Mouse (Mus musculus): Measurements from ENCODE around the gene Pprc1. TPM values are rescaled to one million over a fixed set of nuclear protein-coding genes. Genes with fewer than 3 reads are reported as not detected.

The Pprc1 gene
- polyA plus RNA-seq, 1 experiment from 2014 or later, result 46.7 TPM

- Histone ChIP-seq H3K4me3 (ENCODE audit: low read depth, low read length) (no peak overlapping the region), H3K27ac (ENCODE audit: low read depth, low read length) (no peak overlapping the region), H3K9me3 (replicated peaks; ENCODE audit: control insufficient read depth, low read length) (no peaks in the 10 kb centered on the region), H3K27me3 (ENCODE audit: control insufficient read depth, insufficient read depth, low read length) (no peaks in the 10 kb centered on the region), H3K36me3 (ENCODE audit: control insufficient read depth, insufficient read depth, low read length) (no peaks in the 10 kb centered on the region), H3K4me1 (ENCODE audit: control insufficient read depth, insufficient read depth, low read length) (no peaks in the 10 kb centered on the region), H3K4me2 (no peak overlapping the region), H3K9ac (ENCODE audit: low read depth, low read length) (no peak overlapping the region)
- 80% methylated on average over 2 of the region's 2 CpGs for WGBS (ENCODE audit: insufficient replicate concordance)
- ATAC-seq (replicated peaks; ENCODE audit: insufficient number of reproducible peaks, low FRiP score, low TSS enrichment), result no peak
Measured at GRCm38 (mm10) chr19:46104187-46104557, 59.5 kb downstream of the Pprc1 start.

- no peak for ATAC-seq (replicated peaks; ENCODE audit: insufficient number of reproducible peaks, low FRiP score, low TSS enrichment)
- 68% methylated on average over 2 of the region's 2 CpGs for WGBS (ENCODE audit: insufficient replicate concordance)
- Histone ChIP-seq H3K4me1 (ENCODE audit: control insufficient read depth, insufficient read depth, low read length) (no peaks in the 10 kb centered on the region), H3K27ac (ENCODE audit: low read depth, low read length) (no peak overlapping the region), H3K36me3 (ENCODE audit: control insufficient read depth, insufficient read depth, low read length) (no peaks in the 10 kb centered on the region), H3K4me3 (ENCODE audit: low read depth, low read length) (no peak overlapping the region), H3K4me2 (no peak overlapping the region), H3K9ac (ENCODE audit: low read depth, low read length) (no peak overlapping the region), H3K9me3 (replicated peaks; ENCODE audit: control insufficient read depth, low read length) (no peaks in the 10 kb centered on the region), H3K27me3 (ENCODE audit: control insufficient read depth, insufficient read depth, low read length) (no peaks in the 10 kb centered on the region)
Measured at GRCm38 (mm10) chr19:46110214-46110613, 65.5 kb downstream of the Pprc1 start.

DNA sequence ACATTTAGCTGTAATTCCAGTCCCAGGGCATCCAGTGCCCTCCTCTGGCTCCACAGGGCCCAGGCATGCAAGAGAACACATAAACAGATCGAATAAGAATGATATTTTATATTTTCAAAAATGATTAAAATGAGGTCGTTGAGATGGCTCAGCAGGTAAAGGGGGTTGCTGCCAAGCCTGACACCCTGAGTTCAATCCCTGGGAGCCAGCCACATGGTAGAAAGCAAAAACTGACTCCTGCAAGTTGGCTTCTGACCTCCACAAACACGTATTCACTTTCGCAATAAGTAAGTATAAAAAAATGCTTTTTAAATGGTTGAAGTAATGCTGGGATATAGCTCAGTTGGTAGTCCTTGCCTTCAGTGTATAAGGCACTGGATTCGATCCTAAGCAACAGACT lies 66.1 kb downstream of the Pprc1 start:
- Histone ChIP-seq H3K27ac (ENCODE audit: low read depth, low read length) (no peak overlapping the region), H3K4me2 (no peak overlapping the region), H3K27me3 (ENCODE audit: control insufficient read depth, insufficient read depth, low read length) (no peaks in the 10 kb centered on the region), H3K9ac (ENCODE audit: low read depth, low read length) (no peak overlapping the region), H3K9me3 (replicated peaks; ENCODE audit: control insufficient read depth, low read length) (no peaks in the 10 kb centered on the region), H3K4me3 (ENCODE audit: low read depth, low read length) (no peak overlapping the region), H3K36me3 (ENCODE audit: control insufficient read depth, insufficient read depth, low read length) (no peaks in the 10 kb centered on the region), H3K4me1 (ENCODE audit: control insufficient read depth, insufficient read depth, low read length) (no peaks in the 10 kb centered on the region)
- WGBS (ENCODE audit: insufficient replicate concordance), result 77% methylated on average over 5 of the region's 5 CpGs
- no peak for ATAC-seq (replicated peaks; ENCODE audit: insufficient number of reproducible peaks, low FRiP score, low TSS enrichment)

DNA sequence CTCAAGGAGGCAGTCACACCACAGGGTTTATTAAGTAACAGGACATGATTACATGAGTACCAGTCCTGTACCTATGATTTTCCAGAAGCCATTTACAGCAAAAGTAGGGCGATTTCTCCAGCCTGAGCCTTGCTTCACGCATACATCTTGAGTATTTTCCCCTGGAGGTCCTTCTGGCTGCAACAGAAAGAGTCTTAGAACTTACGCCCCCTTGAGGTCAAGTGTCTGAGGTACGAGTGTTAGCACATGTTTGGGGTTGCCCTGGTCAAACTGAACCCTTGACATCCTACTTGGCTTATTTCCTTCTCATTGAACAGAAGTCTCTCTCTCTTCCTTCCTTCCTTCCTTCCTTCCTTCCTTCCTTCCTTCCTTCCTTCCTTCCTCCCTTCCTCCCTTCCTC lies 69.9 kb downstream of the Pprc1 start:
- H3K27me3 ChIP-seq (ENCODE audit: control insufficient read depth, insufficient read depth, low read length), result no peaks in the 10 kb centered on the region
- H3K4me2 ChIP-seq, result no peak overlapping the region
- no peaks in the 10 kb centered on the region for H3K4me1 ChIP-seq (ENCODE audit: control insufficient read depth, insufficient read depth, low read length)
- no peak overlapping the region for H3K27ac ChIP-seq (ENCODE audit: low read depth, low read length)
- H3K9ac ChIP-seq (ENCODE audit: low read depth, low read length), result no peak overlapping the region
- H3K36me3 ChIP-seq (ENCODE audit: control insufficient read depth, insufficient read depth, low read length), result no peaks in the 10 kb centered on the region
- no peak overlapping the region for H3K4me3 ChIP-seq (ENCODE audit: low read depth, low read length)
- WGBS (ENCODE audit: insufficient replicate concordance), result 53% methylated on average over 4 of the region's 4 CpGs
- no peaks in the 10 kb centered on the region for H3K9me3 ChIP-seq (replicated peaks; ENCODE audit: control insufficient read depth, low read length)
- no peak for ATAC-seq (replicated peaks; ENCODE audit: insufficient number of reproducible peaks, low FRiP score, low TSS enrichment)

- H3K9me3 ChIP-seq (replicated peaks; ENCODE audit: control insufficient read depth, low read length), result no peaks in the 10 kb centered on the region
- no peak overlapping the region for H3K27ac ChIP-seq (ENCODE audit: low read depth, low read length)
- H3K27me3 ChIP-seq (ENCODE audit: control insufficient read depth, insufficient read depth, low read length), result no peaks in the 10 kb centered on the region
- H3K36me3 ChIP-seq (ENCODE audit: control insufficient read depth, insufficient read depth, low read length), result no peaks in the 10 kb centered on the region
- no peak overlapping the region for H3K4me3 ChIP-seq (ENCODE audit: low read depth, low read length)
- no peak overlapping the region for H3K4me2 ChIP-seq
- H3K4me1 ChIP-seq (ENCODE audit: control insufficient read depth, insufficient read depth, low read length), result no peaks in the 10 kb centered on the region
- 86% methylated on average over 3 of the region's 3 CpGs for WGBS (ENCODE audit: insufficient replicate concordance)
- H3K9ac ChIP-seq (ENCODE audit: low read depth, low read length), result no peak overlapping the region
- no peak for ATAC-seq (replicated peaks; ENCODE audit: insufficient number of reproducible peaks, low FRiP score, low TSS enrichment)
Measured at GRCm38 (mm10) chr19:46119458-46119857, 74.8 kb downstream of the Pprc1 start.

GRCm38 (mm10) chr19:46120872-46121271 lies 76.2 kb downstream of the Pprc1 start:
- no peaks in the 10 kb centered on the region for H3K4me1 ChIP-seq (ENCODE audit: control insufficient read depth, insufficient read depth, low read length)
- H3K9ac ChIP-seq (ENCODE audit: low read depth, low read length), result no peak overlapping the region
- no peak overlapping the region for H3K27ac ChIP-seq (ENCODE audit: low read depth, low read length)
- WGBS (ENCODE audit: insufficient replicate concordance), result 76% methylated on average over 6 of the region's 6 CpGs
- no peaks in the 10 kb centered on the region for H3K9me3 ChIP-seq (replicated peaks; ENCODE audit: control insufficient read depth, low read length)
- no peak overlapping the region for H3K4me3 ChIP-seq (ENCODE audit: low read depth, low read length)
- ATAC-seq (replicated peaks; ENCODE audit: insufficient number of reproducible peaks, low FRiP score, low TSS enrichment), result no peak
- H3K27me3 ChIP-seq (ENCODE audit: control insufficient read depth, insufficient read depth, low read length), result no peaks in the 10 kb centered on the region
- no peaks in the 10 kb centered on the region for H3K36me3 ChIP-seq (ENCODE audit: control insufficient read depth, insufficient read depth, low read length)
- H3K4me2 ChIP-seq, result no peak overlapping the region

Other genes starting within 250 kb of the Pprc1 start
- 0.45 and 0.66 TPM in 2 replicates for gene Kcnip2, start 228.8 kb upstream of the Pprc1 start, polyA plus RNA-seq (2014; fragmentation: Nextera tagmentation; extraction: Ambion mirVana)
- 9.6 and 11.9 TPM in 2 replicates for gene Armh3, start 46.4 kb upstream of the Pprc1 start, polyA plus RNA-seq (2014; fragmentation: Nextera tagmentation; extraction: Ambion mirVana)
- 3.0 and 3.6 TPM in 2 replicates for gene Hps6, start 41.4 kb upstream of the Pprc1 start, polyA plus RNA-seq (2014; fragmentation: Nextera tagmentation; extraction: Ambion mirVana)
- gene Ldb1, start 328 bp downstream of the Pprc1 start, polyA plus RNA-seq (2014; fragmentation: Nextera tagmentation; extraction: Ambion mirVana), result 53.6 and 59.7 TPM in 2 replicates
- gene Nolc1, start 31.0 kb downstream of the Pprc1 start, polyA plus RNA-seq (2014; fragmentation: Nextera tagmentation; extraction: Ambion mirVana), result 64.1 and 65.4 TPM in 2 replicates
- gene Elovl3, start 87.0 kb downstream of the Pprc1 start, polyA plus RNA-seq (2014; fragmentation: Nextera tagmentation; extraction: Ambion mirVana), result not detected in 2 replicates
- gene Pitx3, start 103.4 kb downstream of the Pprc1 start, polyA plus RNA-seq (2014; fragmentation: Nextera tagmentation; extraction: Ambion mirVana), result 0.26 TPM in 1 of 2 replicates, not detected in the other
- gene Gbf1, start 107.6 kb downstream of the Pprc1 start, polyA plus RNA-seq (2014; fragmentation: Nextera tagmentation; extraction: Ambion mirVana), result 34.0 and 45.7 TPM in 2 replicates

All from heart, embryonic 11.5 days (tissue).